In genomic region chr14:102906286-102906685, GRCm38 (mm10) we compare ENCODE assay signal across 17 mouse cellular contexts.
DNase-seq lines count a peak whose midpoint lies in the region; ATAC-seq and TF ChIP-seq lines count a peak whose summit lies in the region.
"Had no signal": no experiment of that assay in that cellular context is flagged by ENCODE, and none has a peak within 500 bp of the region (broad histone marks: within the 10 kb centered on the region; RNA-seq: fewer than 3 reads in every experiment).

No protein-coding gene starts in this region.

- H3K27ac ChIP-seq in heart, embryonic 15.5 days, result peak overlapping the region; percentile 40; the same call in 1 of the 2 replicates
- peak overlapping the region; percentile 89 for H3K27ac ChIP-seq in liver, postnatal 0 days (ENCODE audit: low read depth)
- H3K27ac ChIP-seq: embryonic facial prominence, embryonic 12.5 days; intestine, embryonic 15.5 days; limb, embryonic 10.5 days; neural tube, embryonic 15.5 days had no signal

- peaks cover 13% of the 10 kb centered on the region for H3K4me1 ChIP-seq in heart, embryonic 15.5 days (replicated peaks)
- H3K4me1 ChIP-seq in liver, postnatal 0 days (ENCODE audit: insufficient read depth), result peaks cover 8% of the 10 kb centered on the region
- H3K4me1 ChIP-seq: intestine, embryonic 15.5 days; neural tube, embryonic 15.5 days had no signal

- no peaks in the 10 kb centered on the region for H3K9me3 ChIP-seq in heart, embryonic 15.5 days (replicated peaks)
- no peaks in the 10 kb centered on the region for H3K9me3 ChIP-seq in liver, postnatal 0 days (ENCODE audit: low read length)
- H3K9me3 ChIP-seq: embryonic facial prominence, embryonic 12.5 days; intestine, embryonic 15.5 days; limb, embryonic 10.5 days; neural tube, embryonic 15.5 days had no signal

- H3K36me3 ChIP-seq in heart, embryonic 15.5 days, result no peaks in the 10 kb centered on the region
- H3K36me3 ChIP-seq in liver, postnatal 0 days (replicated peaks; ENCODE audit: insufficient read depth, low read length), result no peaks in the 10 kb centered on the region
- H3K36me3 ChIP-seq: embryonic facial prominence, embryonic 12.5 days; intestine, embryonic 15.5 days; limb, embryonic 10.5 days; neural tube, embryonic 15.5 days had no signal

- ATAC-seq in heart, embryonic 15.5 days (replicated peaks; ENCODE audit: insufficient number of reproducible peaks, insufficient read depth, low FRiP score, low read depth), result no peak
- peak; percentile 48; the same call in 1 of the 2 replicates for ATAC-seq in liver, postnatal 0 days
- ATAC-seq: intestine, embryonic 15.5 days; midbrain, embryonic 16.5 days; Patski had no signal

- no peak for TF ChIP-seq CTCF in liver, postnatal 0 days (IDR thresholded peaks at IDR 0.05; ENCODE audit: low read depth)

- TF ChIP-seq EP300 in liver, postnatal 0 days (IDR thresholded peaks at IDR 0.05; ENCODE audit: low read depth), result no peak

- intact Hi-C loops in heart, postnatal 14 days (cut with DNase I), result loop anchor here (5.0 kb wide), 1 partner anchor 76 kb away; the partner anchor contains the start of gene Kctd12

- 76% methylated on average over 1 of the region's 1 CpGs for WGBS in heart, embryonic 15.5 days
- WGBS in liver, postnatal 0 days (ENCODE audit: insufficient replicate concordance), result 24% methylated on average over 1 of the region's 1 CpGs

- no peak overlapping the region for H3K4me2 ChIP-seq in heart, embryonic 15.5 days
- no peak overlapping the region for H3K4me2 ChIP-seq in liver, postnatal 0 days (ENCODE audit: low read depth, low read length)
- H3K4me2 ChIP-seq: embryonic facial prominence, embryonic 12.5 days; intestine, embryonic 15.5 days; neural tube, embryonic 15.5 days had no signal

- no peak overlapping the region for H3K9ac ChIP-seq in heart, embryonic 15.5 days
- H3K9ac ChIP-seq in liver, postnatal 0 days (replicated peaks), result no peak overlapping the region
- H3K9ac ChIP-seq: embryonic facial prominence, embryonic 12.5 days; intestine, embryonic 15.5 days; neural tube, embryonic 15.5 days had no signal

- DNase-seq in heart, postnatal 14 days, result no peak
- DNase-seq in liver, postnatal 0 days, result no peak
- no peak for DNase-seq in liver
- peak; percentile 3 for DNase-seq in induced T-regulatory cell, adult 2 months (ENCODE audit: low read depth)
- DNase-seq in thymus, postnatal 10 days (ENCODE audit: low spot score in 2 of 2), result peak; percentile 11 to 16
- DNase-seq in Muller cell, postnatal 12 days (ENCODE audit: inconsistent ontology term), result no peak
- DNase-seq in testis, postnatal 14 days (ENCODE audit: low spot score), result no peak
- DNase-seq: adrenal gland, postnatal 10 days; cerebellum, adult 11 months; right cerebral cortex, postnatal 14 days had no signal

- no peaks in the 10 kb centered on the region for H3K27me3 ChIP-seq in heart, embryonic 15.5 days
- no peaks in the 10 kb centered on the region for H3K27me3 ChIP-seq in liver, postnatal 0 days (ENCODE audit: insufficient read depth, low read length)
- H3K27me3 ChIP-seq: embryonic facial prominence, embryonic 12.5 days; intestine, embryonic 15.5 days; neural tube, embryonic 15.5 days had no signal

- H3K4me3 ChIP-seq in heart, embryonic 15.5 days, result no peak overlapping the region
- H3K4me3 ChIP-seq in liver, postnatal 0 days (ENCODE audit: low read depth, low read length), result no peak overlapping the region
- H3K4me3 ChIP-seq: embryonic facial prominence, embryonic 12.5 days; intestine, embryonic 15.5 days; limb, embryonic 10.5 days; neural tube, embryonic 15.5 days had no signal

Comparison
In these comparisons a context has a peak if more than half of its experiments do, and no peak if none do; other contexts are left out.
1. DNase-seq: peak in induced T-regulatory cell, adult 2 months (single experiment) and thymus, postnatal 10 days (2 of 2); none in heart, postnatal 14 days (0 of 2), liver, postnatal 0 days (single experiment), liver (single experiment), Muller cell, postnatal 12 days (single experiment) and testis, postnatal 14 days (single experiment).